15 mouse cellular contexts compared by ENCODE assay signal in the genomic region with DNA sequence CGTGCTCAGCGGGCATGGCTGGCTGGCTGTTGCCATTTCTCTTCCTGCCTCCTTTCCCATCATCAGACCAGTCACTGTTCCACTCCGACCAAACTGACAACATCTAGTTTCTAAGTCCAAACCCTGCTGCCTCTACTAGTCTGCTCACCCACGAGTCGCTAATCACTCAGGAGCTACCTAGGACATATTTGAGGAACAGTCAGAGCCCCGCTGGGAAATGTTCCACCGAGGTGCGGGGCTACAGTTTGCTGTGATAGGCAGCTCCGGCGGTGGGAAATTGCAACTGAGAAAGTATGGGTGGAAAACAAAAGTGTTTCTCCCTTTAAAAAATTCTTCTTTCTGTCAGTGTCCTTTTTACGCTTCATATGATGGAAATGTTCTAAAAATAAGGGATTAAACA. TPM values are rescaled to one million over a fixed set of nuclear protein-coding genes. Genes with fewer than 3 reads are reported as not detected.
A peak's percentile ranks its signal among the peaks of the same experiment; 100 is the strongest.
DNase-seq lines count a peak whose midpoint lies in the region; ATAC-seq and TF ChIP-seq lines count a peak whose summit lies in the region.
"Had no signal": no experiment of that assay in that cellular context is flagged by ENCODE, and none has a peak within 500 bp of the region (broad histone marks: within the 10 kb centered on the region; RNA-seq: fewer than 3 reads in every experiment).

No protein-coding gene starts in this region.

- no peaks in the 10 kb centered on the region for H3K36me3 ChIP-seq in E14TG2a.4 (ENCODE audit: insufficient read depth, low read length)
- H3K36me3 ChIP-seq in hindbrain, embryonic 13.5 days, result no peaks in the 10 kb centered on the region; the same call in 1 of the 2 replicates
- H3K36me3 ChIP-seq in midbrain, embryonic 13.5 days, result 0 out of 2 replicates have a peak, but pooled peaks cover 4% of the 10 kb centered on the region

- H3K27ac ChIP-seq in hindbrain, embryonic 13.5 days, result peak overlapping the region; percentile 70
- peak overlapping the region; percentile 59 for H3K27ac ChIP-seq in midbrain, embryonic 13.5 days

- peak overlapping the region; percentile 26; the same call in 1 of the 2 replicates for H3K4me3 ChIP-seq in E14TG2a.4 (replicated peaks; ENCODE audit: low read length)
- no peak overlapping the region for H3K4me3 ChIP-seq in hindbrain, embryonic 13.5 days
- H3K4me3 ChIP-seq in midbrain, embryonic 13.5 days (replicated peaks), result no peak overlapping the region
- H3K4me3 ChIP-seq: erythroblast, embryonic 14.5 days; megakaryocyte, embryonic 14.5 days had no signal

- no peaks in the 10 kb centered on the region for H3K9me3 ChIP-seq in E14TG2a.4 (ENCODE audit: low read length)
- no peaks in the 10 kb centered on the region for H3K9me3 ChIP-seq in hindbrain, embryonic 13.5 days
- H3K9me3 ChIP-seq in midbrain, embryonic 13.5 days, result no peaks in the 10 kb centered on the region
- H3K9me3 ChIP-seq: megakaryocyte, embryonic 14.5 days had no signal

- no peak for ATAC-seq in hindbrain, embryonic 13.5 days (ENCODE audit: low FRiP score)
- no peak for ATAC-seq in midbrain, embryonic 13.5 days
- ATAC-seq: Patski had no signal

- no peak overlapping the region for H3K4me2 ChIP-seq in hindbrain, embryonic 13.5 days
- no peak overlapping the region for H3K4me2 ChIP-seq in midbrain, embryonic 13.5 days (replicated peaks)

- H3K27me3 ChIP-seq in E14TG2a.4 (ENCODE audit: insufficient read depth, low read length), result peaks cover 1% of the 10 kb centered on the region; the same call in 1 of the 2 replicates
- no peaks in the 10 kb centered on the region for H3K27me3 ChIP-seq in hindbrain, embryonic 13.5 days
- H3K27me3 ChIP-seq in midbrain, embryonic 13.5 days, result no peaks in the 10 kb centered on the region
- H3K27me3 ChIP-seq: Patski had no signal

- H3K4me1 ChIP-seq in E14TG2a.4 (replicated peaks; ENCODE audit: low read depth, low read length), result peaks cover 36% of the 10 kb centered on the region
- H3K4me1 ChIP-seq in hindbrain, embryonic 13.5 days (replicated peaks), result peaks cover 24% of the 10 kb centered on the region
- H3K4me1 ChIP-seq in midbrain, embryonic 13.5 days (replicated peaks), result peaks cover 22% of the 10 kb centered on the region
- H3K4me1 ChIP-seq: megakaryocyte, embryonic 14.5 days had no signal

- 25% methylated on average over 11 of the region's 11 CpGs for WGBS in hindbrain, embryonic 13.5 days
- WGBS in midbrain, embryonic 13.5 days, result 44% methylated on average over 11 of the region's 11 CpGs

- H3K9ac ChIP-seq in hindbrain, embryonic 13.5 days, result 0 out of 2 replicates have a peak overlapping the region, but pooled peaks have one; percentile 6
- no peak overlapping the region for H3K9ac ChIP-seq in midbrain, embryonic 13.5 days (replicated peaks)

- DNase-seq in ZHBTc4 (ENCODE audit: low read depth, low spot score), result peak; percentile 11
- no peak for DNase-seq in cerebellum, postnatal 4 days (ENCODE audit: low spot score in 2 of 2)
- DNase-seq in ovary, postnatal 14 days (ENCODE audit: low spot score), result no peak
- no peak for DNase-seq in layer of hippocampus, postnatal 36 days
- DNase-seq: adrenal gland, postnatal 14 days; gastrocnemius, postnatal 14 days; kidney, postnatal 25 days; lung, adult 18-20 months had no signal

- TF ChIP-seq CTCF in E14TG2a.4 (conservative IDR thresholded peaks at IDR 0.05; ENCODE audit: low read length), result no peak

RNA-seq across cellular contexts. Expression of gene Id1, which starts 18.4 kb away (rescaled TPM):
- polyA plus RNA-seq in hindbrain, embryonic 13.5 days (2015; fragmentation: Nextera tagmentation; extraction: Ambion mirVana), result 68.7 and 87.0 TPM in 2 replicates
- polyA plus RNA-seq in midbrain, embryonic 13.5 days (2015; fragmentation: Nextera tagmentation; extraction: Ambion mirVana), result 32.8 and 39.4 TPM in 2 replicates
- 10 to 100 TPM; 15.3 to 19.8 TPM for total RNA-seq in layer of hippocampus, postnatal 36 days (2021)

RNA-seq across cellular contexts. Expression of gene Mcts2, which starts 30.8 kb away (rescaled TPM):
- 39.4 and 47.2 TPM in 2 replicates for polyA plus RNA-seq in hindbrain, embryonic 13.5 days (2015; fragmentation: Nextera tagmentation; extraction: Ambion mirVana)
- polyA plus RNA-seq in midbrain, embryonic 13.5 days (2015; fragmentation: Nextera tagmentation; extraction: Ambion mirVana), result 42.7 and 44.1 TPM in 2 replicates
- 10 to 100 TPM; 19.7 to 22.9 TPM for total RNA-seq in layer of hippocampus, postnatal 36 days (2021)

RNA-seq across cellular contexts. Expression of gene Cox4i2, which starts 36.3 kb away (rescaled TPM):
- 4.6 and 5.4 TPM in 2 replicates for polyA plus RNA-seq in hindbrain, embryonic 13.5 days (2015; fragmentation: Nextera tagmentation; extraction: Ambion mirVana)
- 4.1 and 5.5 TPM in 2 replicates for polyA plus RNA-seq in midbrain, embryonic 13.5 days (2015; fragmentation: Nextera tagmentation; extraction: Ambion mirVana)
- total RNA-seq in layer of hippocampus, postnatal 36 days (2021), result 1 to 10 TPM; 1.7 to 2.7 TPM
- total RNA-seq: CH12.LX had no signal
- polyA plus RNA-seq: erythroblast, embryonic 14.5 days had no signal

RNA-seq across cellular contexts. Expression of gene H13, which starts 48.4 kb away (rescaled TPM):
- 168 and 169 TPM in 2 replicates for polyA plus RNA-seq in hindbrain, embryonic 13.5 days (2015; fragmentation: Nextera tagmentation; extraction: Ambion mirVana)
- 171 and 181 TPM in 2 replicates for polyA plus RNA-seq in midbrain, embryonic 13.5 days (2015; fragmentation: Nextera tagmentation; extraction: Ambion mirVana)
- 10 to 100 TPM; 77.3 to 77.5 TPM for total RNA-seq in layer of hippocampus, postnatal 36 days (2021)
